34 mouse cellular contexts compared by ENCODE assay signal in the genomic region with DNA sequence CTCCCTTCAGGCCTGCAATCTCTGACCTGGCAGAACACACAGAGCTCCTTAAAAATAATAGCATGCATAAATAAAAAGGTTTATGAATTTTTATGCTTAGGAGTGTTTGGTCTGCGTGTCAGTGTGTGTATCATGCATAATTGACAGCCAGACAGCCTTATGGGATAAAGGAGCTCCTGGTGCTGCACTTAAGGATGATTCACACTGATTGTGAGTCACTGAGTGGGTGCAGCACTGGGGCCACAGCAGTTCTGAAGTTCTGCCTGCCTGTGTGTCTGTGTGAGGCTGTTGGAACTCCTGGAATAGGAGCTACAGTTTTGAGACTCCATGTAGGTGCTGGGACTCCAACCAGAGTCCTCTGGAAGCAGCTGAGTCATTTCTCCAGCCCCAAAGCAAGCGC. TPM values are rescaled to one million over a fixed set of nuclear protein-coding genes. Genes with fewer than 3 reads are reported as not detected.
DNase-seq lines count a peak whose midpoint lies in the region; ATAC-seq and TF ChIP-seq lines count a peak whose summit lies in the region.
"Had no signal": no experiment of that assay in that cellular context is flagged by ENCODE, and none has a peak within 500 bp of the region (broad histone marks: within the 10 kb centered on the region; RNA-seq: fewer than 3 reads in every experiment).

No protein-coding gene starts in this region.

- no peak for ATAC-seq in lung, postnatal 0 days
- ATAC-seq: forebrain, embryonic 14.5 days; intestine, embryonic 15.5 days; Patski had no signal

- no peak for TF ChIP-seq EP300 in lung, postnatal 0 days (IDR thresholded peaks at IDR 0.05)

- no peaks in the 10 kb centered on the region for H3K36me3 ChIP-seq in lung, postnatal 0 days (ENCODE audit: insufficient read depth, low read length)
- H3K36me3 ChIP-seq: embryonic facial prominence, embryonic 15.5 days; forebrain, embryonic 10.5 days; hindbrain, embryonic 10.5 days; intestine, embryonic 15.5 days had no signal

- no peak overlapping the region for H3K4me2 ChIP-seq in lung, postnatal 0 days (replicated peaks; ENCODE audit: low read depth, low read length)
- H3K4me2 ChIP-seq: embryonic facial prominence, embryonic 15.5 days; heart, embryonic 11.5 days; hindbrain, embryonic 14.5 days; intestine, embryonic 15.5 days had no signal

- H3K9me3 ChIP-seq in lung, postnatal 0 days (ENCODE audit: low read length), result no peaks in the 10 kb centered on the region
- H3K9me3 ChIP-seq: embryonic facial prominence, embryonic 15.5 days; intestine, embryonic 15.5 days had no signal

- TF ChIP-seq CTCF in lung, postnatal 0 days (IDR thresholded peaks at IDR 0.05), result no peak

- H3K4me3 ChIP-seq in lung, postnatal 0 days (ENCODE audit: low read depth, low read length), result no peak overlapping the region
- H3K4me3 ChIP-seq: embryonic facial prominence, embryonic 15.5 days; erythroblast, embryonic 14.5 days; forebrain, embryonic 10.5 days; heart, adult 2 months; hindbrain, embryonic 10.5 days; intestine, embryonic 15.5 days had no signal

- no peak overlapping the region for H3K9ac ChIP-seq in lung, postnatal 0 days (replicated peaks; ENCODE audit: low read depth)
- H3K9ac ChIP-seq: embryonic facial prominence, embryonic 15.5 days; hindbrain, embryonic 14.5 days; intestine, embryonic 15.5 days had no signal

- 61% methylated on average over 2 of the region's 2 CpGs for WGBS in lung, postnatal 0 days

- H3K27me3 ChIP-seq in lung, postnatal 0 days (replicated peaks; ENCODE audit: insufficient read depth, low read length), result no peaks in the 10 kb centered on the region
- H3K27me3 ChIP-seq: embryonic facial prominence, embryonic 15.5 days; intestine, embryonic 15.5 days had no signal

- no peaks in the 10 kb centered on the region for H3K4me1 ChIP-seq in lung, postnatal 0 days (ENCODE audit: insufficient read depth, low read depth, low read length)
- H3K4me1 ChIP-seq: embryonic facial prominence, embryonic 15.5 days; forebrain, embryonic 10.5 days; hindbrain, embryonic 10.5 days; intestine, embryonic 15.5 days had no signal

- peak; percentile 26 for DNase-seq in adrenal gland, adult 2 months
- DNase-seq in adrenal gland, adult 8-10 months, result no peak
- DNase-seq in left cerebral cortex, adult 18-20 months (ENCODE audit: low spot score in 2 of 2), result peak; percentile 5 to 16
- no peak for DNase-seq in left cerebral cortex, adult 8-10 months (ENCODE audit: low spot score in 2 of 2)
- peak; percentile 66 for DNase-seq in 3T3-L1 (ENCODE audit: low read depth, low spot score)
- DNase-seq in adrenal gland, postnatal 36 days, result peak; percentile 22 to 49
- no peak for DNase-seq in lung, postnatal 36 days
- no peak for DNase-seq in lung, postnatal 0 days (ENCODE audit: low spot score)
- DNase-seq: B cell, adult 2 months; cerebellum, adult 11 months; cerebellum, adult 8-10 months; cerebellum, postnatal 14 days; embryo, embryonic 11 days; gastrocnemius, postnatal 14 days; heart, adult 2 months; kidney, adult 18-20 months had no signal

- H3K27ac ChIP-seq in lung, postnatal 0 days (ENCODE audit: low read length), result no peak overlapping the region
- H3K27ac ChIP-seq: embryonic facial prominence, embryonic 15.5 days; forebrain, embryonic 10.5 days; heart, adult 2 months; hindbrain, embryonic 10.5 days; hindbrain, embryonic 14.5 days; intestine, embryonic 15.5 days had no signal

RNA-seq across cellular contexts. Expression of a gene that starts 13.2 kb away (rescaled TPM):
- not detected for total RNA-seq in adrenal gland, adult 2 months (2021)
- polyA plus RNA-seq in adrenal gland, adult 2 months (2012; rRNA removed), result not detected in 2 replicates
- total RNA-seq in adrenal gland, adult 8-10 months (2022), result not detected
- 1 to 10 TPM; 2.6 to 4.4 TPM for total RNA-seq in left cerebral cortex, adult 18-20 months (2021)
- total RNA-seq in left cerebral cortex, adult 8-10 months (2022), result 1 to 10 TPM; 3.7 to 4.3 (median 4.0) TPM
- not detected for total RNA-seq in adrenal gland, postnatal 36 days (2021)
- polyA plus RNA-seq in lung, postnatal 0 days (2015; fragmentation: Nextera tagmentation; extraction: Ambion mirVana), result not detected in 2 replicates
- total RNA-seq: common myeloid progenitor, adult 5-6 weeks; MEL had no signal
- polyA plus RNA-seq: erythroblast, embryonic 14.5 days; forebrain, embryonic 10.5 days; forebrain, embryonic 14.5 days; heart, embryonic 11.5 days; intestine, embryonic 15.5 days; Patski had no signal

RNA-seq across cellular contexts. Expression of a gene that starts 37.1 kb away (rescaled TPM):
- total RNA-seq in adrenal gland, adult 2 months (2021), result 10 to 100 TPM in 1 of 2 experiments, 1 to 10 TPM in 1; 7.9 to 13.2 TPM
- 0.37 and 0.58 TPM in 2 replicates for polyA plus RNA-seq in adrenal gland, adult 2 months (2012; rRNA removed)
- total RNA-seq in adrenal gland, adult 8-10 months (2022), result 10 to 100 TPM in 3 of 4 experiments, 1 to 10 TPM in 1; 8.9 to 15.0 (median 11.4) TPM
- total RNA-seq in left cerebral cortex, adult 18-20 months (2021), result 10 to 100 TPM; 16.5 to 21.2 TPM
- total RNA-seq in left cerebral cortex, adult 8-10 months (2022), result 10 to 100 TPM; 18.4 to 22.1 (median 19.7) TPM
- total RNA-seq in adrenal gland, postnatal 36 days (2021), result 1 to 10 TPM; 7.4 to 8.9 TPM
- polyA plus RNA-seq in lung, postnatal 0 days (2015; fragmentation: Nextera tagmentation; extraction: Ambion mirVana), result 6.8 and 7.6 TPM in 2 replicates
- polyA plus RNA-seq: erythroblast, embryonic 14.5 days had no signal

RNA-seq across cellular contexts. Expression of a gene that starts 42.0 kb away (rescaled TPM):
- total RNA-seq in adrenal gland, adult 2 months (2021), result not detected
- not detected in 2 replicates for polyA plus RNA-seq in adrenal gland, adult 2 months (2012; rRNA removed)
- not detected for total RNA-seq in adrenal gland, adult 8-10 months (2022)
- total RNA-seq in left cerebral cortex, adult 18-20 months (2021), result not detected
- not detected for total RNA-seq in left cerebral cortex, adult 8-10 months (2022)
- total RNA-seq in adrenal gland, postnatal 36 days (2021), result not detected
- polyA plus RNA-seq in lung, postnatal 0 days (2015; fragmentation: Nextera tagmentation; extraction: Ambion mirVana), result not detected in 2 replicates
- total RNA-seq: common myeloid progenitor, adult 5-6 weeks; gastrocnemius, adult 18-20 months; gastrocnemius, postnatal 14 days; heart, adult 2 months; heart, postnatal 25 days; MEL had no signal
- polyA plus RNA-seq: brain, embryonic 14.5 days; embryonic facial prominence, embryonic 11.5 days; erythroblast, embryonic 14.5 days; forebrain, embryonic 14.5 days; gonadal fat pad, adult 2 months; heart, adult 2 months; heart, embryonic 11.5 days; heart, embryonic 16.5 days; hindbrain, embryonic 10.5 days; Patski had no signal

RNA-seq across cellular contexts. Expression of a gene that starts 58.4 kb away (rescaled TPM):
- not detected for total RNA-seq in adrenal gland, adult 2 months (2021)
- not detected in 2 replicates for polyA plus RNA-seq in adrenal gland, adult 2 months (2012; rRNA removed)
- total RNA-seq in adrenal gland, adult 8-10 months (2022), result not detected
- not detected for total RNA-seq in left cerebral cortex, adult 18-20 months (2021)
- total RNA-seq in left cerebral cortex, adult 8-10 months (2022), result under 1 TPM in 1 of 4 experiments, not detected in 3; 0.08 TPM
- total RNA-seq in adrenal gland, postnatal 36 days (2021), result not detected
- polyA plus RNA-seq in lung, postnatal 0 days (2015; fragmentation: Nextera tagmentation; extraction: Ambion mirVana), result not detected in 2 replicates
- total RNA-seq: common myeloid progenitor, adult 5-6 weeks; gastrocnemius, adult 18-20 months; gastrocnemius, postnatal 14 days; heart, adult 2 months; heart, postnatal 25 days; MEL had no signal
- polyA plus RNA-seq: brain, embryonic 14.5 days; embryonic facial prominence, embryonic 11.5 days; embryonic facial prominence, embryonic 15.5 days; erythroblast, embryonic 14.5 days; forebrain, embryonic 10.5 days; forebrain, embryonic 14.5 days; frontal cortex, adult 2 months; gonadal fat pad, adult 2 months; heart, adult 2 months; heart, embryonic 11.5 days; heart, embryonic 16.5 days; hindbrain, embryonic 10.5 days; hindbrain, embryonic 14.5 days; intestine, embryonic 15.5 days; Patski had no signal

Comparison
In these comparisons a context has a peak if more than half of its experiments do, and no peak if none do; other contexts are left out.
1. DNase-seq: peak in adrenal gland, adult 2 months (single experiment), left cerebral cortex, adult 18-20 months (2 of 2), 3T3-L1 (single experiment) and adrenal gland, postnatal 36 days (2 of 2); none in adrenal gland, adult 8-10 months (single experiment), left cerebral cortex, adult 8-10 months (0 of 2), lung, postnatal 36 days (single experiment) and lung, postnatal 0 days (single experiment).